Comparison of ENCODE assay signal across 29 mouse cellular contexts in the genomic region with DNA sequence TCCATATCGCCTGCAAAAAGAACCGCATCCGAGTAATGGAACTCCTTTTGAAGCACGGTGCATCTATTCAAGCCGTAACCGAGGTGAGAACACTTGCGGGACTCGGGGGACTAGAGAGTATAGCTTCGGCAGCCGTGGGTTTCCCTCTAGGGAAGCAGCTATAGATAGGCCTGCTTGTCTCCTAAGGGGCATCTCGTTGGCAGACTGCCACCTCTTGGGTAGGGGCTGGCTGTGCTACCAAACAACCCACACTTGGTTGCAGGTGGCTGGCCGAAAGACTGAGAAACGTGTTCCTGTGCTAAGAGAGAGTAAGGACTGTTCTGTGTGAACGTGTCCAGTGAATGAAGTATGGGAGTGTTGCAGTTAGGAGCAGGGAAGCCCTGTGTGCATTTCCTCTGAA.
DNase-seq lines count a peak whose midpoint lies in the region; ATAC-seq lines count a peak whose summit lies in the region.
"Had no signal": no experiment of that assay in that cellular context is flagged by ENCODE, and none has a peak within 500 bp of the region (broad histone marks: within the 10 kb centered on the region; RNA-seq: fewer than 3 reads in every experiment).

No protein-coding gene starts in this region.

- H3K4me1 ChIP-seq in embryonic facial prominence, embryonic 14.5 days (ENCODE audit: control insufficient read depth, insufficient read depth, low read length), result no peaks in the 10 kb centered on the region
- no peaks in the 10 kb centered on the region for H3K4me1 ChIP-seq in embryonic facial prominence, embryonic 10.5 days
- no peaks in the 10 kb centered on the region for H3K4me1 ChIP-seq in hindbrain, embryonic 16.5 days (ENCODE audit: control insufficient read depth, insufficient read depth, low read depth, low read length)
- H3K4me1 ChIP-seq in hindbrain, embryonic 10.5 days (replicated peaks), result no peaks in the 10 kb centered on the region
- H3K4me1 ChIP-seq: embryonic facial prominence, embryonic 13.5 days; forebrain, embryonic 15.5 days; hindbrain, embryonic 12.5 days; limb, embryonic 10.5 days; liver, embryonic 15.5 days had no signal

- no peak overlapping the region for H3K27ac ChIP-seq in embryonic facial prominence, embryonic 14.5 days (replicated peaks; ENCODE audit: low read depth, low read length)
- H3K27ac ChIP-seq in embryonic facial prominence, embryonic 10.5 days (replicated peaks), result no peak overlapping the region
- no peak overlapping the region for H3K27ac ChIP-seq in hindbrain, embryonic 16.5 days (ENCODE audit: low read depth, low read length)
- no peak overlapping the region for H3K27ac ChIP-seq in hindbrain, embryonic 10.5 days
- H3K27ac ChIP-seq: embryonic facial prominence, embryonic 13.5 days; forebrain, embryonic 15.5 days; heart, adult 2 months; heart, embryonic 15.5 days; hindbrain, embryonic 12.5 days; limb, embryonic 10.5 days; liver, embryonic 15.5 days; lung, embryonic 15.5 days; midbrain, embryonic 15.5 days; neural tube, embryonic 13.5 days had no signal

- DNase-seq in embryonic facial prominence, embryonic 14.5 days (ENCODE audit: low spot score), result peak; percentile 23
- DNase-seq in embryonic facial prominence, embryonic 10.5 days (ENCODE audit: low spot score), result no peak
- DNase-seq in hindbrain, embryonic 10.5 days (ENCODE audit: low spot score), result no peak
- DNase-seq in right cerebral cortex, adult 2 months (ENCODE audit: low spot score in 2 of 2), result peak; percentile 32 to 38
- DNase-seq in right cerebral cortex, adult 18-20 months, result no peak
- DNase-seq in spleen, adult 18-20 months, result no peak
- DNase-seq: adrenal gland, postnatal 14 days; cerebellum, adult 11 months; cerebellum, adult 9-11 months; gastrocnemius, postnatal 25 days; heart, adult 2 months; kidney, adult 18-20 months; kidney, postnatal 4 days; liver; lung, postnatal 36 days; thymus, adult 2 months; thymus, postnatal 4 days had no signal

- no peak overlapping the region for H3K9ac ChIP-seq in embryonic facial prominence, embryonic 14.5 days (ENCODE audit: low read depth, low read length)
- no peak overlapping the region for H3K9ac ChIP-seq in hindbrain, embryonic 16.5 days (ENCODE audit: low read depth, low read length)
- H3K9ac ChIP-seq: embryonic facial prominence, embryonic 13.5 days; forebrain, embryonic 15.5 days; heart, embryonic 15.5 days; hindbrain, embryonic 12.5 days; liver, embryonic 15.5 days; lung, embryonic 15.5 days; midbrain, embryonic 15.5 days; neural tube, embryonic 13.5 days had no signal

- no peaks in the 10 kb centered on the region for H3K27me3 ChIP-seq in embryonic facial prominence, embryonic 14.5 days (replicated peaks; ENCODE audit: control insufficient read depth, insufficient read depth, low read length)
- H3K27me3 ChIP-seq in embryonic facial prominence, embryonic 10.5 days (replicated peaks; ENCODE audit: low read depth, poor library complexity, severe bottlenecking), result no peaks in the 10 kb centered on the region
- H3K27me3 ChIP-seq in hindbrain, embryonic 16.5 days (replicated peaks; ENCODE audit: control insufficient read depth, insufficient read depth, low read length), result no peaks in the 10 kb centered on the region
- no peaks in the 10 kb centered on the region for H3K27me3 ChIP-seq in hindbrain, embryonic 10.5 days (ENCODE audit: insufficient read depth, poor library complexity, severe bottlenecking)
- H3K27me3 ChIP-seq: embryonic facial prominence, embryonic 13.5 days; forebrain, embryonic 15.5 days; heart, embryonic 15.5 days; hindbrain, embryonic 12.5 days; liver, embryonic 15.5 days; lung, embryonic 15.5 days; midbrain, embryonic 15.5 days; neural tube, embryonic 13.5 days had no signal

- 78% methylated on average over 14 of the region's 14 CpGs for WGBS in embryonic facial prominence, embryonic 14.5 days
- WGBS in embryonic facial prominence, embryonic 10.5 days, result 87% methylated on average over 14 of the region's 14 CpGs
- 70% methylated on average over 14 of the region's 14 CpGs for WGBS in hindbrain, embryonic 16.5 days
- WGBS in hindbrain, embryonic 10.5 days, result 90% methylated on average over 14 of the region's 14 CpGs

- no peaks in the 10 kb centered on the region for H3K36me3 ChIP-seq in embryonic facial prominence, embryonic 14.5 days (ENCODE audit: control insufficient read depth, insufficient read depth, low read length)
- H3K36me3 ChIP-seq in embryonic facial prominence, embryonic 10.5 days (replicated peaks), result peaks cover 13% of the 10 kb centered on the region; the same call in 1 of the 2 replicates
- H3K36me3 ChIP-seq in hindbrain, embryonic 16.5 days (ENCODE audit: control insufficient read depth, insufficient read depth, low read length), result peaks cover 3% of the 10 kb centered on the region; the same call in 1 of the 2 replicates
- peaks cover 11% of the 10 kb centered on the region; the same call in 1 of the 2 replicates for H3K36me3 ChIP-seq in hindbrain, embryonic 10.5 days
- H3K36me3 ChIP-seq: limb, embryonic 10.5 days; liver, embryonic 15.5 days; lung, embryonic 15.5 days had no signal

- no peak overlapping the region for H3K4me2 ChIP-seq in embryonic facial prominence, embryonic 14.5 days (ENCODE audit: low read depth, low read length)
- no peak overlapping the region for H3K4me2 ChIP-seq in hindbrain, embryonic 16.5 days (ENCODE audit: low read length)
- H3K4me2 ChIP-seq: embryonic facial prominence, embryonic 13.5 days; forebrain, embryonic 15.5 days; heart, embryonic 15.5 days; hindbrain, embryonic 12.5 days; liver, embryonic 15.5 days; lung, embryonic 15.5 days; midbrain, embryonic 15.5 days; neural tube, embryonic 13.5 days had no signal

- peak; percentile 69; the same call in 1 of the 2 replicates for ATAC-seq in embryonic facial prominence, embryonic 14.5 days (ENCODE audit: low read depth)
- peak; percentile 13; the same call in 1 of the 2 replicates for ATAC-seq in hindbrain, embryonic 16.5 days
- ATAC-seq: CD4-positive, CD25-positive, alpha-beta regulatory T cell, adult 4 months; forebrain, embryonic 15.5 days; inflammation-experienced regulatory T-cells, adult 6 months; midbrain, embryonic 15.5 days had no signal

- no peaks in the 10 kb centered on the region for H3K9me3 ChIP-seq in embryonic facial prominence, embryonic 14.5 days (ENCODE audit: control insufficient read depth, low read length)
- no peaks in the 10 kb centered on the region for H3K9me3 ChIP-seq in embryonic facial prominence, embryonic 10.5 days
- H3K9me3 ChIP-seq in hindbrain, embryonic 16.5 days (ENCODE audit: control insufficient read depth, low read length), result no peaks in the 10 kb centered on the region
- H3K9me3 ChIP-seq in hindbrain, embryonic 10.5 days, result no peaks in the 10 kb centered on the region
- H3K9me3 ChIP-seq: embryonic facial prominence, embryonic 13.5 days; forebrain, embryonic 15.5 days; heart, embryonic 15.5 days; hindbrain, embryonic 12.5 days; limb, embryonic 10.5 days; liver, embryonic 15.5 days; lung, embryonic 15.5 days; midbrain, embryonic 15.5 days; neural tube, embryonic 13.5 days had no signal

- H3K4me3 ChIP-seq in embryonic facial prominence, embryonic 14.5 days (ENCODE audit: low read depth, low read length), result no peak overlapping the region
- no peak overlapping the region for H3K4me3 ChIP-seq in embryonic facial prominence, embryonic 10.5 days
- no peak overlapping the region for H3K4me3 ChIP-seq in hindbrain, embryonic 16.5 days (ENCODE audit: low read length)
- H3K4me3 ChIP-seq in hindbrain, embryonic 10.5 days, result no peak overlapping the region
- H3K4me3 ChIP-seq: embryonic facial prominence, embryonic 13.5 days; forebrain, embryonic 15.5 days; heart, adult 2 months; heart, embryonic 15.5 days; hindbrain, embryonic 12.5 days; limb, embryonic 10.5 days; liver, embryonic 15.5 days; lung, embryonic 15.5 days; midbrain, embryonic 15.5 days; neural tube, embryonic 13.5 days had no signal

Comparison
In these comparisons a context has a peak if more than half of its experiments do, and no peak if none do; other contexts are left out.
1. DNase-seq: peak in embryonic facial prominence, embryonic 14.5 days (single experiment) and right cerebral cortex, adult 2 months (2 of 2); none in embryonic facial prominence, embryonic 10.5 days (single experiment), hindbrain, embryonic 10.5 days (single experiment), right cerebral cortex, adult 18-20 months (single experiment) and spleen, adult 18-20 months (0 of 2).